Mouse (Mus musculus): Measurements from ENCODE around the gene Vill. TPM values are rescaled to one million over a fixed set of nuclear protein-coding genes. Genes with fewer than 3 reads are reported as not detected.
A peak's percentile ranks its signal among the peaks of the same experiment; 100 is the strongest.

Gene Vill
- polyA plus RNA-seq, 1 experiment from 2014 or later = 31.6 TPM

DNA sequence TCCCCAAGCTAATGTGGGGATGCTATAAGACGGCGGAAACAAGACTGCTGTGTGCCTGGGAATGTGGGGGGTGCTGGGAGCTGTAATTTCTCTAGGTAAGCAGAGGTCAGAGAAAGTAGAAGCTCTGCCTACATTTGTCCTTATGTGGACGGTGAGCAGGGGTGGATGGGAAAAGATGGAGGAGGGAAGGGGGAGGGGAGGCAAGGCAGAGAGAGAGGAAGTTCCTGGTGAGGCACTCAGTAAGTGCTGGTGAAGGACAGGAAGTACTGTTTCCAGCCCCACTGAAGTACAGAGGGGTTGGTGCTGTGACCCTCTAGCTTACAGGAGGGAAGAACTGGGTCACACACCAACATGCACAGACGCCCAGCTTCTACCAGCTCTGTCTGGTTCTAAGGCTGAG, 11.7 kb downstream of the Vill start:
- Histone ChIP-seq H3K9ac (replicated peaks; ENCODE audit: low read depth, low read length) (no peak overlapping the region), H3K36me3 (ENCODE audit: control insufficient read depth, insufficient read depth, low read length) (no peaks in the 10 kb centered on the region), H3K4me3 (ENCODE audit: low read depth, low read length) (no peak overlapping the region), H3K27ac (ENCODE audit: low read length) (no peak overlapping the region), H3K4me2 (replicated peaks; ENCODE audit: low read depth, low read length) (no peak overlapping the region), H3K4me1 (ENCODE audit: control insufficient read depth, insufficient read depth, low read length) (no peaks in the 10 kb centered on the region), H3K27me3 (ENCODE audit: control insufficient read depth, insufficient read depth, low read length) (no peaks in the 10 kb centered on the region), H3K9me3 (ENCODE audit: control insufficient read depth, low read depth, low read length) (no peaks in the 10 kb centered on the region)
- WGBS = 56% methylated on average over 4 of the region's 4 CpGs
- no peak for ATAC-seq (ENCODE audit: insufficient number of reproducible peaks, insufficient read depth, low FRiP score, low read depth)

DNA sequence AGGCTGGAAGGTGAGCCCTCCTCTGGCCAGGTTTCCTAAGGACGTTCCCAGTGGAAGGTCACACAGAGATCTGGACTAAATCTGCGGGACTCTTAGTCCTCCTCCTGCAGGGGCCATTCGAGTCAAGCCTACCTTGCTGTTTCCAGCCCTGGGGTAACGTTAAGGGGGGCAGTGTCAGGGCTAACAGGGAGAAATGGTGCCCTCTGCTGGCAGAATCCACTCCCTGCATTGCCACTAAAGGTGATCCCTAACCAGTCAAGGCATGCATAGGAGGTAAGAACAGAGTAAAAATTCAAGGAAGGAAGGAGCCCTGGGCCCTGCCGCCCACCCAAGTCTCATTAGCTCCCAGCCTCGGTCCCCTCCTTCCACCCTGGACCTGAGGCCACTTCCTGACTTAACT, 15.0 kb downstream of the Vill start:
- Histone ChIP-seq H3K9ac (replicated peaks; ENCODE audit: low read depth, low read length) (no peak overlapping the region), H3K4me3 (ENCODE audit: low read depth, low read length) (no peak overlapping the region), H3K4me1 (ENCODE audit: control insufficient read depth, insufficient read depth, low read length) (no peaks in the 10 kb centered on the region), H3K36me3 (ENCODE audit: control insufficient read depth, insufficient read depth, low read length) (peaks cover 6% of the 10 kb centered on the region), H3K27me3 (ENCODE audit: control insufficient read depth, insufficient read depth, low read length) (no peaks in the 10 kb centered on the region), H3K27ac (ENCODE audit: low read length) (no peak overlapping the region), H3K4me2 (replicated peaks; ENCODE audit: low read depth, low read length) (no peak overlapping the region), H3K9me3 (ENCODE audit: control insufficient read depth, low read depth, low read length) (no peaks in the 10 kb centered on the region)
- 4% methylated on average over 6 of the region's 6 CpGs for WGBS
- 0 out of 2 replicates have a peak, but pooled peaks have one; percentile 29 for ATAC-seq (ENCODE audit: insufficient number of reproducible peaks, insufficient read depth, low FRiP score, low read depth)

DNA sequence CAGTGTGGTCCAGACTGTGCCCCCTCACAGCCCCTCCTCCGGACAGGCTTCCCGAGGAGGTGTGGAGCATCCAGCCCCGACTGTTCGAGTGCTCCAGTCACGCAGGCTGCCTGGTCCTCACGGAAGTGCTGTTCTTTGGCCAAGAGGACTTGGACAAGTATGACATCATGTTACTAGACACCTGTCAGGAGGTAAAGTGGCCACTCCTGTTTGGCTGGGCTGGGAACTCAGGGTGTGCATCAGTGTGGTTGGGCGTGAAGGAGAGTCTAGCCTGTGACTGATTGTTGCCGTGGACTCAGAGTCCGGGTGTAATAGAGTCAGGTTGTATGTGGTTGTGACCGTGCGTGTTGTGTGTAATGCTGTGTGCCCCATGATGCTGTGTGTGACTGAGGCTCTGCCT, 15.7 kb downstream of the Vill start:
- Histone ChIP-seq H3K9ac (replicated peaks; ENCODE audit: low read depth, low read length) (no peak overlapping the region), H3K4me1 (ENCODE audit: control insufficient read depth, insufficient read depth, low read length) (no peaks in the 10 kb centered on the region), H3K27ac (ENCODE audit: low read length) (no peak overlapping the region), H3K4me3 (ENCODE audit: low read depth, low read length) (no peak overlapping the region), H3K27me3 (ENCODE audit: control insufficient read depth, insufficient read depth, low read length) (no peaks in the 10 kb centered on the region), H3K4me2 (replicated peaks; ENCODE audit: low read depth, low read length) (no peak overlapping the region), H3K36me3 (ENCODE audit: control insufficient read depth, insufficient read depth, low read length) (peaks cover 6% of the 10 kb centered on the region), H3K9me3 (ENCODE audit: control insufficient read depth, low read depth, low read length) (no peaks in the 10 kb centered on the region)
- 90% methylated on average over 11 of the region's 11 CpGs for WGBS
- no peak for ATAC-seq (ENCODE audit: insufficient number of reproducible peaks, insufficient read depth, low FRiP score, low read depth)

DNA sequence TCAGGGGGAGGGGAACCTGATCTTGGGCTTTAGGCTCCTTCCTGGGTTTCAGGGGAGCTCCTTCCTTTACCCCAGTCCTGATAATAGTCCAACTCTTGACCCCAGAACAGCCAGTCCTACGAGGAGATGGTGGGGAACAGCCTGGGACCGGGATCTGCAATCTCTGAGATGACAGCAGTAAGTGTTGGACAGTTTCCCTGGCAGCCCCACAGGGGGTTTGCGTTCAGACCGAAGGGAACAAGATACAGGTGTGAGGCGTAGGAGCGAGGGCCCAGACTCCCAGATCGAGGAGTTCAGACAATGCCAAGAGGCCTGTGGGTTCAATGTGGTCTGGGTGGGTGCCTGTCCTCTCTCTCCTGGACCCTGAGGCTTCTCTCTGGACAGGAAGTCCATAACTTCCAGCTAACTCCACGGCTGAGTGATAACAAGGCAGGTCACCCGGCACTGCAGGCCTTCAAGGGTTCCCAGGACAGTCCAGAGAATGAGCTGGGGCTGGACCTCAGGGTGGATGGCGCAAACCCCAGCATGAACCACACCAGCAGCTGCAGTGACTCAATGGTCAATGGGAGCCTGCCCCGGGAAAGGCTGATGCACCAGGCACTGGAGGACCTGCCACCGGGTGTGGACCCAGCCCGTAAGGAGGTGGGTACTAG, 17.7 kb downstream of the Vill start:
- no peaks in the 10 kb centered on the region for H3K27me3 ChIP-seq (ENCODE audit: control insufficient read depth, insufficient read depth, low read length)
- no peak overlapping the region for H3K27ac ChIP-seq (ENCODE audit: low read length)
- H3K9me3 ChIP-seq (ENCODE audit: control insufficient read depth, low read depth, low read length) = no peaks in the 10 kb centered on the region
- ATAC-seq (ENCODE audit: insufficient number of reproducible peaks, insufficient read depth, low FRiP score, low read depth) = no peak
- 78% methylated on average over 13 of the region's 13 CpGs for WGBS
- no peak overlapping the region for H3K4me2 ChIP-seq (replicated peaks; ENCODE audit: low read depth, low read length)
- H3K9ac ChIP-seq (replicated peaks; ENCODE audit: low read depth, low read length) = no peak overlapping the region
- no peaks in the 10 kb centered on the region for H3K4me1 ChIP-seq (ENCODE audit: control insufficient read depth, insufficient read depth, low read length)
- H3K4me3 ChIP-seq (ENCODE audit: low read depth, low read length) = no peak overlapping the region
- peaks cover 16% of the 10 kb centered on the region for H3K36me3 ChIP-seq (ENCODE audit: control insufficient read depth, insufficient read depth, low read length)

DNA sequence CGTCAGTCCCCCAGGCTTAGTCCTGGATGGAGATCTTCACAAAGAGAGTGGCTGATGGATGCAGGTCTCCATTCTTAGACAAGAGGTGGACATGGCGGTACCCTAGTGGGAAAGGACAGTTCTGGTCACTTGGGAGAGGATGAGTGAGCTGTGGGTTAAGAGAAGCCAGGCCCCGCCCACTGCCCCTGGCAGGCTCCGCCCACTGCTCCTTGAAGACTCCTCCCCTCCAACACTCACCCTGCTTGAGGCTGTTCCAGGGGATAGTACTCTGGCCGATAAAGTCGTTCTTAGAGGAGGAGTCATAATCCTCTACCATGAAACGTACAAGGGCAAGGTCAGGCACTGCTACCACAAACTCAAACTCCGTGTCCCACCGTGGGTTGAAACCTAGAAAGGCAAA, 19.2 kb downstream of the Vill start:
- H3K9me3 ChIP-seq (ENCODE audit: control insufficient read depth, low read depth, low read length) = no peaks in the 10 kb centered on the region
- peaks cover 16% of the 10 kb centered on the region for H3K36me3 ChIP-seq (ENCODE audit: control insufficient read depth, insufficient read depth, low read length)
- H3K4me3 ChIP-seq (ENCODE audit: low read depth, low read length) = no peak overlapping the region
- WGBS = 81% methylated on average over 9 of the region's 9 CpGs
- no peak overlapping the region for H3K4me2 ChIP-seq (replicated peaks; ENCODE audit: low read depth, low read length)
- no peak for ATAC-seq (ENCODE audit: insufficient number of reproducible peaks, insufficient read depth, low FRiP score, low read depth)
- no peaks in the 10 kb centered on the region for H3K4me1 ChIP-seq (ENCODE audit: control insufficient read depth, insufficient read depth, low read length)
- no peaks in the 10 kb centered on the region for H3K27me3 ChIP-seq (ENCODE audit: control insufficient read depth, insufficient read depth, low read length)
- H3K27ac ChIP-seq (ENCODE audit: low read length) = no peak overlapping the region
- H3K9ac ChIP-seq (replicated peaks; ENCODE audit: low read depth, low read length) = no peak overlapping the region

DNA sequence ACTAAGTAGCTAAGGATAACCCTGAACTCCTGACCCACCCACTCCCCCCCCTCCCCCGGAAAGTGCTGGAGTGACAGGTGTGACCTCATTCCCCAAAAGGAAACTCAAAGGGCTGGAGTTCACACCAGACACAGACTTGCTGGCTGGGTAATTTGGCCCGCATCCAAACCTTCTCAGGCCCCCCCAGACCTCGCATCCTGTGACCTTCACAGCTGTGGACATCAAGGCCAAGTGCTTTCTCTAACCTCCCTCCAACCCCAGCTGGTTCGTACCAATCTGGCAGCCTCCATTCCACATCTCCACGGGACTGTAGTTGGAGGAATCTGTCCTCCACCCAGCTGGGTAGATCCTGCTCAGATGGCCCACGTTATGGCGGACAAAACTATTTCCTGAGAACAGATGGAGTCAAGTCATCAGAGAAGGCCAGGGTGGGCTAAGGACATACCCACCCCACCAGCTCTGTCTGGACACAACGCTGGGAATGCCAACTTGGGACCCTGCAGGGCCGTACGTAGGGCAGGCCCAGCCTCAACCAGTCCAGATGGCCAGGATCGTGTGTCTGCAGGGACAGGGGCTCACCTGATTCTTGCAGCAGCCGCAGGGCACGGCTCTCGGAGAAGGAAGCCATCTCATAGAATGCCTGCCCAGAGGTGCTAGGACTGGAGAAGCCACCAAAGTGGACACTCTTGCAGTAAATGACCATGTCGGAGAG, 20.8 kb downstream of the Vill start:
- H3K36me3 ChIP-seq (ENCODE audit: control insufficient read depth, insufficient read depth, low read length) = peaks cover 16% of the 10 kb centered on the region
- no peak overlapping the region for H3K27ac ChIP-seq (ENCODE audit: low read length)
- H3K4me2 ChIP-seq (replicated peaks; ENCODE audit: low read depth, low read length) = no peak overlapping the region
- H3K4me1 ChIP-seq (ENCODE audit: control insufficient read depth, insufficient read depth, low read length) = no peaks in the 10 kb centered on the region
- WGBS = 73% methylated on average over 15 of the region's 15 CpGs
- no peak for ATAC-seq (ENCODE audit: insufficient number of reproducible peaks, insufficient read depth, low FRiP score, low read depth)
- H3K9me3 ChIP-seq (ENCODE audit: control insufficient read depth, low read depth, low read length) = no peaks in the 10 kb centered on the region
- no peaks in the 10 kb centered on the region for H3K27me3 ChIP-seq (ENCODE audit: control insufficient read depth, insufficient read depth, low read length)
- H3K9ac ChIP-seq (replicated peaks; ENCODE audit: low read depth, low read length) = no peak overlapping the region
- H3K4me3 ChIP-seq (ENCODE audit: low read depth, low read length) = no peak overlapping the region

DNA sequence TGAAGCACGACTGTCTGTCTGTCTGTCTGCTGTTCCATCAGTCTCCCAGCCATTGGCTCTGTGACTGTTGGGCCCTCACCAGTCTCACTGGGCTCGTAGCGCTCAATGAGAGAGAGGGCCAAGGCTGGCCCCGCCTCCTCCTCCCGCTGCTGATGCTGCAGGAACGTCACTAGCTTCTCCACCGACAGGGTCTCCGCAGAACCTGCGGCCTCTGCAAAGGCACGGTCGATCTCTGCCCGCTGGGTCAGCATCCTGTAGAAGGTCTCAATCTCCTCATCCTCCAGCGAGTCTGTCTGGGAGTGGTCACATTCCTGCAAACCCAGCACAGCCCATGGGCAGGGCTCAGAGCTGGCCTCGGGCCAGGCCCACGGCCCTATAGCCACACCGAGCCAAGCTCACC, 23.1 kb downstream of the Vill start:
- Histone ChIP-seq H3K27ac (ENCODE audit: low read length) (no peak overlapping the region), H3K4me2 (replicated peaks; ENCODE audit: low read depth, low read length) (no peak overlapping the region), H3K4me1 (ENCODE audit: control insufficient read depth, insufficient read depth, low read length) (no peaks in the 10 kb centered on the region), H3K9me3 (ENCODE audit: control insufficient read depth, low read depth, low read length) (no peaks in the 10 kb centered on the region), H3K9ac (replicated peaks; ENCODE audit: low read depth, low read length) (no peak overlapping the region), H3K4me3 (ENCODE audit: low read depth, low read length) (no peak overlapping the region), H3K27me3 (ENCODE audit: control insufficient read depth, insufficient read depth, low read length) (no peaks in the 10 kb centered on the region), H3K36me3 (ENCODE audit: control insufficient read depth, insufficient read depth, low read length) (peaks cover 19% of the 10 kb centered on the region)
- WGBS = 73% methylated on average over 16 of the region's 16 CpGs
- no peak for ATAC-seq (ENCODE audit: insufficient number of reproducible peaks, insufficient read depth, low FRiP score, low read depth)

DNA sequence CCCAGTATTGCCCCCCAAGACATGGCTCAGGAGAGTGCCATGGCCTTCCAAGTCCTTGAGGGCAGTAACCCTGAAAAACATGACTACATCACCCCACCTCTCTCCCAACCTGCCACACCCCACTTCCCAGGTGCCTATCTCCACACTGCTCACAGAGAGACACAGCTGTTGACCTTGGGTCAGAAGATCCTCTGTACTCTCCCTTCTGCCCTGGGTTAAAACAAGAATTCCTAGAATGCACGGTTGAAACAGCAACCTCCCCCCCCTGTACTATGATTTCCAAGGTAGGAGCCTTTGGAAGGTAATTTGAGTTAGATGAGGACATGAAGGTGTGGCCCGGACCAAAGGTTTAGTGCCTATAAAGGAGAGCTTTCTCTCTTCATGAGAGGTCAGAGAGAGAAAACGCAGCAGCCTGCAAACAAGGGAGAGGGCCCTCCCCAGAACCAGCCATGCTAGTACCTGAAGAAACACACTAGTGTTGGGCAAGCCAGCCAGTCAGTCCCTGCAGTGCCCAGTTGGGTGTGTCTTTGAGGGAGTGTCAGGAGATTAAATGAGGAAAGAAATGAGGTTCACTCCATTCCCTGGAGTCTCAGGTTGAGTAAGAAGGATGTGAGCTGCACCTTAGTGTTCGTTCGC, 27.6 kb downstream of the Vill start:
- Histone ChIP-seq H3K4me2 (replicated peaks; ENCODE audit: low read depth, low read length) (no peak overlapping the region), H3K27ac (ENCODE audit: low read length) (no peak overlapping the region), H3K9me3 (ENCODE audit: control insufficient read depth, low read depth, low read length) (no peaks in the 10 kb centered on the region), H3K4me1 (ENCODE audit: control insufficient read depth, insufficient read depth, low read length) (peaks cover 11% of the 10 kb centered on the region), H3K9ac (replicated peaks; ENCODE audit: low read depth, low read length) (no peak overlapping the region), H3K36me3 (ENCODE audit: control insufficient read depth, insufficient read depth, low read length) (peaks cover 3% of the 10 kb centered on the region; the same call in 1 of the 2 replicates), H3K27me3 (ENCODE audit: control insufficient read depth, insufficient read depth, low read length) (no peaks in the 10 kb centered on the region), H3K4me3 (ENCODE audit: low read depth, low read length) (no peak overlapping the region)
- 65% methylated on average over 5 of the region's 5 CpGs for WGBS
- ATAC-seq (ENCODE audit: insufficient number of reproducible peaks, insufficient read depth, low FRiP score, low read depth) = no peak

All from stomach, embryonic 14.5 days (tissue).